Mouse (Mus musculus): ENCODE measurements at regions not wholly inside any gene's neighbourhood (a gene's known extent, or its start where the extent isn't known, plus 50 kb on each side); places are given as distances from the start of the nearest gene placed in this dataset.

- DNase-seq (ENCODE audit: low spot score) (peak; percentile 7), ATAC-seq (no peak)
- Histone ChIP-seq H3K9ac (replicated peaks; ENCODE audit: low read depth) (no peak overlapping the region), H3K27me3 (replicated peaks; ENCODE audit: insufficient read depth, low read length) (no peaks in the 10 kb centered on the region), H3K27ac (ENCODE audit: low read length) (no peak overlapping the region), H3K4me1 (ENCODE audit: insufficient read depth, low read depth, low read length) (no peaks in the 10 kb centered on the region), H3K4me3 (ENCODE audit: low read depth, low read length) (no peak overlapping the region), H3K9me3 (ENCODE audit: low read length) (no peaks in the 10 kb centered on the region), H3K4me2 (replicated peaks; ENCODE audit: low read depth, low read length) (no peak overlapping the region), H3K36me3 (ENCODE audit: insufficient read depth, low read length) (no peaks in the 10 kb centered on the region)
- WGBS: 10% methylated on average over 5 of the region's 5 CpGs
- TF ChIP-seq EP300 (IDR thresholded peaks at IDR 0.05) (no peak), CTCF (IDR thresholded peaks at IDR 0.05) (peak; percentile 66)
Observed at GRCm38 (mm10) chrX:21293666-21294065, 118.2 kb upstream of the Gm21876 start.

- no peak overlapping the region for H3K4me3 ChIP-seq (ENCODE audit: low read depth, low read length)
- H3K36me3 ChIP-seq (ENCODE audit: insufficient read depth, low read length): no peaks in the 10 kb centered on the region
- no peaks in the 10 kb centered on the region for H3K4me1 ChIP-seq (ENCODE audit: insufficient read depth, low read depth, low read length)
- no peaks in the 10 kb centered on the region for H3K27me3 ChIP-seq (replicated peaks; ENCODE audit: insufficient read depth, low read length)
- TF ChIP-seq EP300 (IDR thresholded peaks at IDR 0.05) (no peak), CTCF (IDR thresholded peaks at IDR 0.05) (peak; percentile 28)
- no peak for ATAC-seq
- no peaks in the 10 kb centered on the region for H3K9me3 ChIP-seq (ENCODE audit: low read length)
- no peak for DNase-seq (ENCODE audit: low spot score)
- no peak overlapping the region for H3K27ac ChIP-seq (ENCODE audit: low read length)
- H3K4me2 ChIP-seq (replicated peaks; ENCODE audit: low read depth, low read length): no peak overlapping the region
- 26% methylated on average over 1 of the region's 1 CpGs for WGBS
- no peak overlapping the region for H3K9ac ChIP-seq (replicated peaks; ENCODE audit: low read depth)
Observed at GRCm38 (mm10) chrX:21295460-21295859, 120.0 kb upstream of the Gm21876 start.

- no peak for ATAC-seq
- H3K9ac ChIP-seq (replicated peaks; ENCODE audit: low read depth): no peak overlapping the region
- no peak for DNase-seq (ENCODE audit: low spot score)
- no peaks in the 10 kb centered on the region for H3K4me1 ChIP-seq (ENCODE audit: insufficient read depth, low read depth, low read length)
- H3K4me3 ChIP-seq (ENCODE audit: low read depth, low read length): no peak overlapping the region
- no peaks in the 10 kb centered on the region for H3K27me3 ChIP-seq (replicated peaks; ENCODE audit: insufficient read depth, low read length)
- H3K4me2 ChIP-seq (replicated peaks; ENCODE audit: low read depth, low read length): no peak overlapping the region
- 70% methylated on average over 6 of the region's 6 CpGs for WGBS
- H3K36me3 ChIP-seq (ENCODE audit: insufficient read depth, low read length): no peaks in the 10 kb centered on the region
- H3K9me3 ChIP-seq (ENCODE audit: low read length): no peaks in the 10 kb centered on the region
- H3K27ac ChIP-seq (ENCODE audit: low read length): no peak overlapping the region
- no peak for TF ChIP-seq CTCF (IDR thresholded peaks at IDR 0.05)
- no peak for TF ChIP-seq EP300 (IDR thresholded peaks at IDR 0.05)
Observed at GRCm38 (mm10) chrX:21297349-21297748, 121.9 kb upstream of the Gm21876 start.

GRCm38 (mm10) chrX:21334499-21335032, 149.8 kb upstream of the Agtr2 start:
- H3K36me3 ChIP-seq (ENCODE audit: insufficient read depth, low read length): no peaks in the 10 kb centered on the region
- TF ChIP-seq CTCF (IDR thresholded peaks at IDR 0.05) (peak; percentile 51), EP300 (IDR thresholded peaks at IDR 0.05) (no peak)
- no peak overlapping the region for H3K27ac ChIP-seq (ENCODE audit: low read length)
- H3K27me3 ChIP-seq (replicated peaks; ENCODE audit: insufficient read depth, low read length): no peaks in the 10 kb centered on the region
- no peaks in the 10 kb centered on the region for H3K4me1 ChIP-seq (ENCODE audit: insufficient read depth, low read depth, low read length)
- 20% methylated on average over 13 of the region's 13 CpGs for WGBS
- no peak overlapping the region for H3K9ac ChIP-seq (replicated peaks; ENCODE audit: low read depth)
- DNase-seq (ENCODE audit: low spot score) (peak; percentile 16), ATAC-seq (no peak)
- H3K9me3 ChIP-seq (ENCODE audit: low read length): no peaks in the 10 kb centered on the region
- H3K4me3 ChIP-seq (ENCODE audit: low read depth, low read length): peak overlapping the region; percentile 26; the same call in 1 of the 2 replicates
- peak overlapping the region; percentile 41; the same call in 1 of the 2 replicates for H3K4me2 ChIP-seq (replicated peaks; ENCODE audit: low read depth, low read length)

GRCm38 (mm10) chrX:21344397-21344796, 139.9 kb upstream of the Agtr2 start:
- H3K27me3 ChIP-seq (replicated peaks; ENCODE audit: insufficient read depth, low read length): no peaks in the 10 kb centered on the region
- TF ChIP-seq CTCF (IDR thresholded peaks at IDR 0.05) (no peak), EP300 (IDR thresholded peaks at IDR 0.05) (no peak)
- no peaks in the 10 kb centered on the region for H3K4me1 ChIP-seq (ENCODE audit: insufficient read depth, low read depth, low read length)
- H3K36me3 ChIP-seq (ENCODE audit: insufficient read depth, low read length): no peaks in the 10 kb centered on the region
- no peak overlapping the region for H3K4me2 ChIP-seq (replicated peaks; ENCODE audit: low read depth, low read length)
- no peak for DNase-seq (ENCODE audit: low spot score)
- no peak for ATAC-seq
- H3K9me3 ChIP-seq (ENCODE audit: low read length): no peaks in the 10 kb centered on the region
- H3K27ac ChIP-seq (ENCODE audit: low read length): no peak overlapping the region
- no peak overlapping the region for H3K4me3 ChIP-seq (ENCODE audit: low read depth, low read length)
- 50% methylated on average over 1 of the region's 1 CpGs for whole genome bisulfite sequencing
- no peak overlapping the region for H3K9ac ChIP-seq (replicated peaks; ENCODE audit: low read depth)

GRCm38 (mm10) chrX:21350503-21350902, 133.8 kb upstream of the Agtr2 start:
- Histone ChIP-seq H3K27ac (ENCODE audit: low read length) (no peak overlapping the region), H3K36me3 (ENCODE audit: insufficient read depth, low read length) (no peaks in the 10 kb centered on the region), H3K4me2 (replicated peaks; ENCODE audit: low read depth, low read length) (no peak overlapping the region), H3K9me3 (ENCODE audit: low read length) (no peaks in the 10 kb centered on the region), H3K4me1 (ENCODE audit: insufficient read depth, low read depth, low read length) (no peaks in the 10 kb centered on the region), H3K4me3 (ENCODE audit: low read depth, low read length) (no peak overlapping the region), H3K27me3 (replicated peaks; ENCODE audit: insufficient read depth, low read length) (no peaks in the 10 kb centered on the region), H3K9ac (replicated peaks; ENCODE audit: low read depth) (no peak overlapping the region)
- WGBS: 30% methylated on average over 4 of the region's 4 CpGs
- ATAC-seq (no peak), DNase-seq (ENCODE audit: low spot score) (peak; percentile 6)
- TF ChIP-seq CTCF (IDR thresholded peaks at IDR 0.05) (peak; percentile 64), EP300 (IDR thresholded peaks at IDR 0.05) (no peak)

- no peak overlapping the region for H3K4me2 ChIP-seq (replicated peaks; ENCODE audit: low read depth, low read length)
- no peak for DNase-seq (ENCODE audit: low spot score)
- H3K27me3 ChIP-seq (replicated peaks; ENCODE audit: insufficient read depth, low read length): no peaks in the 10 kb centered on the region
- H3K4me1 ChIP-seq (ENCODE audit: insufficient read depth, low read depth, low read length): no peaks in the 10 kb centered on the region
- ATAC-seq: no peak
- H3K27ac ChIP-seq (ENCODE audit: low read length): no peak overlapping the region
- no peaks in the 10 kb centered on the region for H3K9me3 ChIP-seq (ENCODE audit: low read length)
- TF ChIP-seq EP300 (IDR thresholded peaks at IDR 0.05) (no peak), CTCF (IDR thresholded peaks at IDR 0.05) (peak; percentile 52)
- H3K9ac ChIP-seq (replicated peaks; ENCODE audit: low read depth): no peak overlapping the region
- H3K36me3 ChIP-seq (ENCODE audit: insufficient read depth, low read length): no peaks in the 10 kb centered on the region
- H3K4me3 ChIP-seq (ENCODE audit: low read depth, low read length): no peak overlapping the region
- WGBS: 56% methylated on average over 3 of the region's 3 CpGs
Observed at GRCm38 (mm10) chrX:21352350-21352749, 132.0 kb upstream of the Agtr2 start.

Measured in lung, postnatal 0 days (tissue).